Comparison of ENCODE assay signal across 15 mouse cellular contexts in the genomic region with DNA sequence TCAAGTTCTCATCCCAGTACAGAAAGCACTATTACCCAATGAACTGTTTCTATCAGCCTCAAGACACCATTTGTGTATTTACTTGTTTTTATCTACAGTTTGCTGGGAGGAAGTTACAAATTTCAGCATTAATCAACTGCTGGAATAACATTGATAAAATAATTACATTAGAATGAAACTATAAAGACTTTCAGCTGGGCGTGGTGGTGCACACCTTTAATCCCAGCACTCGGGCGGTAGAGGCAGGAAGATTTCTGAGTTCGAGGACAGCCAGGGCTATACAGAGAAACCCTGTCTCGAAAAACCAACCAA. TPM values are rescaled to one million over a fixed set of nuclear protein-coding genes. Genes with fewer than 3 reads are reported as not detected.
A peak's percentile ranks its signal among the peaks of the same experiment; 100 is the strongest.
DNase-seq lines count a peak whose midpoint lies in the region; ATAC-seq and TF ChIP-seq lines count a peak whose summit lies in the region.
"Had no signal": no experiment of that assay in that cellular context is flagged by ENCODE, and none has a peak within 500 bp of the region (broad histone marks: within the 10 kb centered on the region; RNA-seq: fewer than 3 reads in every experiment).

No protein-coding gene starts in this region.

- H3K27me3 ChIP-seq in thymus, adult 2 months (ENCODE audit: control insufficient read depth, insufficient read depth, low read length): no peaks in the 10 kb centered on the region
- H3K27me3 ChIP-seq in myocyte (ENCODE audit: control insufficient read depth, insufficient read depth, insufficient read length): no peaks in the 10 kb centered on the region
- H3K27me3 ChIP-seq in heart, embryonic 12.5 days (replicated peaks): no peaks in the 10 kb centered on the region
- H3K27me3 ChIP-seq: embryonic facial prominence, embryonic 12.5 days; embryonic facial prominence, embryonic 15.5 days; forebrain, embryonic 15.5 days; hindbrain, embryonic 12.5 days; hindbrain, embryonic 15.5 days; Patski had no signal

- no peak for TF ChIP-seq CTCF in layer of hippocampus, adult 2 months (conservative IDR thresholded peaks at IDR 0.05)
- TF ChIP-seq CTCF in thymus, adult 2 months (IDR thresholded peaks at IDR 0.05; ENCODE audit: borderline replicate concordance, control insufficient read depth, extremely low read depth, insufficient read depth, low read length, poor library complexity): no peak

- WGBS in thymus, adult 2 months: 95% methylated on average over 5 of the region's 5 CpGs
- WGBS in heart, embryonic 12.5 days: 95% methylated on average over 5 of the region's 5 CpGs

- no peak overlapping the region for H3K4me3 ChIP-seq in layer of hippocampus, adult 2 months
- H3K4me3 ChIP-seq in thymus, adult 2 months (ENCODE audit: control insufficient read depth, insufficient read depth, low read length): no peak overlapping the region
- no peak overlapping the region for H3K4me3 ChIP-seq in myocyte
- H3K4me3 ChIP-seq in heart, embryonic 12.5 days: no peak overlapping the region
- H3K4me3 ChIP-seq: embryonic facial prominence, embryonic 12.5 days; embryonic facial prominence, embryonic 15.5 days; forebrain, embryonic 15.5 days; heart, embryonic 10.5 days; hindbrain, embryonic 12.5 days; hindbrain, embryonic 15.5 days had no signal

- H3K4me1 ChIP-seq in thymus, adult 2 months (replicated peaks; ENCODE audit: control insufficient read depth, insufficient read depth, low read length): peaks cover 8% of the 10 kb centered on the region
- peaks cover 5% of the 10 kb centered on the region for H3K4me1 ChIP-seq in heart, embryonic 12.5 days (replicated peaks)
- H3K4me1 ChIP-seq: embryonic facial prominence, embryonic 12.5 days; forebrain, embryonic 15.5 days; hindbrain, embryonic 12.5 days; hindbrain, embryonic 15.5 days had no signal

- peaks cover 31% of the 10 kb centered on the region for H3K36me3 ChIP-seq in thymus, adult 2 months (ENCODE audit: control insufficient read depth, insufficient read depth, low read length)
- H3K36me3 ChIP-seq in myocyte (ENCODE audit: control insufficient read depth, insufficient read depth): peaks cover 15% of the 10 kb centered on the region
- H3K36me3 ChIP-seq in heart, embryonic 12.5 days: peaks cover 12% of the 10 kb centered on the region

- no peak for DNase-seq in layer of hippocampus, adult 2 months (ENCODE audit: low spot score in 2 of 2)
- no peak for DNase-seq in layer of hippocampus, postnatal 36 days
- DNase-seq in thymus, adult 2 months: no peak
- no peak for DNase-seq in thymus, adult 18-20 months
- DNase-seq: cerebellum, adult 11 months; gastrocnemius, postnatal 14 days had no signal

- peak overlapping the region; percentile 74; the same call in 1 of the 2 replicates for H3K27ac ChIP-seq in layer of hippocampus, adult 2 months
- peak overlapping the region; percentile 59 for H3K27ac ChIP-seq in thymus, adult 2 months (ENCODE audit: control insufficient read depth, insufficient read depth, low read length)
- H3K27ac ChIP-seq in heart, embryonic 12.5 days (ENCODE audit: poor library complexity, severe bottlenecking): no peak overlapping the region
- H3K27ac ChIP-seq: embryonic facial prominence, embryonic 12.5 days; embryonic facial prominence, embryonic 15.5 days; forebrain, embryonic 15.5 days; heart, embryonic 10.5 days; hindbrain, embryonic 12.5 days; hindbrain, embryonic 15.5 days had no signal

- no peak overlapping the region for H3ac ChIP-seq in myocyte (ENCODE audit: control insufficient read depth, insufficient read length)

- peak overlapping the region; percentile 49 for H3K4me2 ChIP-seq in myocyte (ENCODE audit: low read depth)
- no peak overlapping the region for H3K4me2 ChIP-seq in heart, embryonic 12.5 days
- H3K4me2 ChIP-seq: embryonic facial prominence, embryonic 12.5 days; embryonic facial prominence, embryonic 15.5 days; forebrain, embryonic 15.5 days; hindbrain, embryonic 12.5 days; hindbrain, embryonic 15.5 days had no signal

- no peak overlapping the region for H3K9ac ChIP-seq in heart, embryonic 12.5 days
- H3K9ac ChIP-seq: embryonic facial prominence, embryonic 12.5 days; embryonic facial prominence, embryonic 15.5 days; forebrain, embryonic 15.5 days; hindbrain, embryonic 12.5 days; hindbrain, embryonic 15.5 days had no signal

- H3K79me2 ChIP-seq in myocyte (ENCODE audit: control insufficient read depth, insufficient read depth): peaks cover 89% of the 10 kb centered on the region

- ATAC-seq in heart, embryonic 12.5 days (ENCODE audit: insufficient number of reproducible peaks, low FRiP score): no peak
- ATAC-seq: Patski had no signal

- no peak for TF ChIP-seq POLR2A in thymus, adult 2 months (IDR thresholded peaks at IDR 0.05; ENCODE audit: control insufficient read depth, extremely low read depth, insufficient read depth, low read length, poor library complexity)
- no peak for TF ChIP-seq POLR2A in myocyte (IDR thresholded peaks at IDR 0.05; ENCODE audit: insufficient read length, low read depth)

- no peaks in the 10 kb centered on the region for H3K9me3 ChIP-seq in heart, embryonic 12.5 days (replicated peaks)
- H3K9me3 ChIP-seq: embryonic facial prominence, embryonic 12.5 days; embryonic facial prominence, embryonic 15.5 days; forebrain, embryonic 15.5 days; heart, embryonic 10.5 days; hindbrain, embryonic 15.5 days had no signal

TF ChIP-seq in myocyte, 11 proteins besides CTCF, POLR2A, EP300 and RAD21:
- TF ChIP-seq TCF3 (IDR thresholded peaks at IDR 0.05; ENCODE audit: insufficient read length, low read depth): no peak

RNA-seq across cellular contexts. Expression of gene Nfatc3, which starts 17.2 kb away (rescaled TPM):
- 10 to 100 TPM; 12.4 to 12.7 TPM for total RNA-seq in layer of hippocampus, adult 2 months (2021)
- 10 to 100 TPM; 11.1 to 11.9 TPM for total RNA-seq in layer of hippocampus, postnatal 36 days (2021)
- polyA plus RNA-seq in thymus, adult 2 months (2012; rRNA removed): 161 and 186 TPM in 2 replicates
- polyA plus RNA-seq in myocyte (2012; fragmentation: generic; extraction: Trizol): 11.8 TPM
- 4.6 and 5.3 TPM in 2 replicates for polyA plus RNA-seq in heart, embryonic 12.5 days (2016; fragmentation: Nextera tagmentation; extraction: Ambion mirVana)

Comparison
In these comparisons a context has a peak if more than half of its experiments do, and no peak if none do; other contexts are left out.
1. RNA of gene Nfatc3, which starts 17.2 kb away (polyA plus RNA-seq): 161 to 186 TPM in thymus, adult 2 months; 11.8 TPM in myocyte (single experiment) and 4.6 to 5.3 TPM in heart, embryonic 12.5 days; every median in the first group is over 10 times any median in the second.